Comparison of ENCODE assay signal across 22 mouse cellular contexts in the genomic region with DNA sequence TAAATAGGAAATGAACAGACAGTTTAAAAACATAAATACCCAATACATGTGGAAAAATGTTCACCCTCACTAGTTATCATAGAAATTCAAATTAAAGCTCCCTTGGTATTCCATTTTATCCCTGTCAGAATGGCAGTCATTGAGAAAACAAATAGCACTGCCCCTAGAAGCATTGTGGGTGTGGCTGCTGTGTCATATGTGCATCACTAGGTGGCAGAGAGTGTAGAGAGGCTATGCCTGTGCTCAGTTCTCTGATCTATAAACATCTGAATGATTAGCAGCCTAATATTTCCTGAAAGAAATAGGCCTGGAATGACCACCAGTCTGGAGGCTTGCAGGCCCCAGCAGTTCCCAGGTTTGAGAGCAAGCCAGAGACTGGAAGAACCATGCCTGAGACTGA.
A peak's percentile ranks its signal among the peaks of the same experiment; 100 is the strongest.
DNase-seq lines count a peak whose midpoint lies in the region; ATAC-seq and TF ChIP-seq lines count a peak whose summit lies in the region.
"Had no signal": no experiment of that assay in that cellular context is flagged by ENCODE, and none has a peak within 500 bp of the region (broad histone marks: within the 10 kb centered on the region; RNA-seq: fewer than 3 reads in every experiment).

No protein-coding gene starts in this region.

- no peaks in the 10 kb centered on the region for H3K9me3 ChIP-seq in midbrain, postnatal 0 days (ENCODE audit: low read length)
- no peaks in the 10 kb centered on the region for H3K9me3 ChIP-seq in midbrain, embryonic 16.5 days (replicated peaks; ENCODE audit: control insufficient read depth, low read length, poor library complexity, severe bottlenecking)
- H3K9me3 ChIP-seq: embryonic facial prominence, embryonic 12.5 days; hindbrain, embryonic 15.5 days; limb, embryonic 12.5 days; midbrain, embryonic 12.5 days; neural tube, embryonic 15.5 days had no signal

- H3K4me1 ChIP-seq in kidney, adult 2 months (ENCODE audit: control insufficient read depth, insufficient read depth, low read length) = peaks cover 11% of the 10 kb centered on the region; the same call in 1 of the 2 replicates
- no peaks in the 10 kb centered on the region; the same call in 1 of the 2 replicates for H3K4me1 ChIP-seq in midbrain, postnatal 0 days (ENCODE audit: insufficient read depth, low read length)
- H3K4me1 ChIP-seq in midbrain, embryonic 16.5 days (ENCODE audit: control insufficient read depth, insufficient read depth, low read length) = no peaks in the 10 kb centered on the region; the same call in 1 of the 2 replicates
- H3K4me1 ChIP-seq: hindbrain, embryonic 15.5 days; midbrain, embryonic 12.5 days had no signal

- TF ChIP-seq POLR2A in kidney, adult 2 months (IDR thresholded peaks at IDR 0.05; ENCODE audit: low read depth, low read length) = no peak

- H3K4me3 ChIP-seq in kidney, adult 2 months (ENCODE audit: insufficient read depth, low read depth, low read length) = no peak overlapping the region
- no peak overlapping the region for H3K4me3 ChIP-seq in midbrain, postnatal 0 days (ENCODE audit: low read depth, low read length)
- no peak overlapping the region for H3K4me3 ChIP-seq in midbrain, embryonic 16.5 days (ENCODE audit: low read depth, low read length)
- H3K4me3 ChIP-seq: embryonic facial prominence, embryonic 12.5 days; hindbrain, embryonic 15.5 days; limb, embryonic 12.5 days; midbrain, embryonic 12.5 days; myocyte; neural tube, embryonic 15.5 days had no signal

- no peak for DNase-seq in kidney, adult 2 months
- no peak for DNase-seq in kidney, postnatal 4 days
- no peak for DNase-seq in midbrain, postnatal 0 days (ENCODE audit: low spot score)
- peak; percentile 11 for DNase-seq in ZHBTc4 (ENCODE audit: low read depth, low spot score)
- peak; percentile 23 for DNase-seq in splenic B cell, adult 2 months (ENCODE audit: low read depth, low spot score)
- no peak for DNase-seq in cerebellum, adult 11-12 months
- DNase-seq: adrenal gland, postnatal 25 days; cerebellum, adult 2 months; heart, postnatal 10 days; kidney, adult 9 months; right cerebral cortex, postnatal 25 days had no signal

- H3K4me2 ChIP-seq in midbrain, postnatal 0 days (ENCODE audit: low read depth, low read length, poor library complexity, severe bottlenecking) = no peak overlapping the region
- H3K4me2 ChIP-seq in midbrain, embryonic 16.5 days (ENCODE audit: low read length) = no peak overlapping the region
- H3K4me2 ChIP-seq: embryonic facial prominence, embryonic 12.5 days; hindbrain, embryonic 15.5 days; limb, embryonic 12.5 days; midbrain, embryonic 12.5 days; neural tube, embryonic 15.5 days had no signal

- no peaks in the 10 kb centered on the region for H3K36me3 ChIP-seq in kidney, adult 2 months (ENCODE audit: control insufficient read depth, insufficient read depth, low read length)
- H3K36me3 ChIP-seq in midbrain, postnatal 0 days (ENCODE audit: insufficient read depth, low read length) = no peaks in the 10 kb centered on the region
- no peaks in the 10 kb centered on the region for H3K36me3 ChIP-seq in midbrain, embryonic 16.5 days (ENCODE audit: control insufficient read depth, insufficient read depth, low read length)
- H3K36me3 ChIP-seq in splenic B cell, adult 2 months (ENCODE audit: control insufficient read depth, insufficient read depth, low read length, poor library complexity, severe bottlenecking) = no peaks in the 10 kb centered on the region
- H3K36me3 ChIP-seq: embryonic facial prominence, embryonic 12.5 days; hindbrain, embryonic 15.5 days; limb, embryonic 12.5 days; midbrain, embryonic 12.5 days; neural tube, embryonic 15.5 days had no signal

- H3K27ac ChIP-seq in kidney, adult 2 months (ENCODE audit: insufficient read depth, low read depth, low read length) = no peak overlapping the region
- H3K27ac ChIP-seq in midbrain, postnatal 0 days (ENCODE audit: low read depth, low read length) = no peak overlapping the region
- H3K27ac ChIP-seq in midbrain, embryonic 16.5 days (ENCODE audit: low read length) = no peak overlapping the region
- H3K27ac ChIP-seq: embryonic facial prominence, embryonic 12.5 days; hindbrain, embryonic 15.5 days; limb, embryonic 12.5 days; liver, embryonic 14.5 days; macrophage; midbrain, embryonic 12.5 days; neural tube, embryonic 15.5 days had no signal

- no peak overlapping the region for H3K9ac ChIP-seq in midbrain, postnatal 0 days (replicated peaks; ENCODE audit: low read length, poor library complexity, severe bottlenecking)
- H3K9ac ChIP-seq in midbrain, embryonic 16.5 days (ENCODE audit: low read depth, low read length) = no peak overlapping the region
- H3K9ac ChIP-seq: embryonic facial prominence, embryonic 12.5 days; hindbrain, embryonic 15.5 days; limb, embryonic 12.5 days; liver, embryonic 14.5 days; midbrain, embryonic 12.5 days; neural tube, embryonic 15.5 days had no signal

- no peak for ATAC-seq in midbrain, postnatal 0 days (ENCODE audit: low FRiP score)
- ATAC-seq in midbrain, embryonic 16.5 days = no peak
- ATAC-seq: activated CD4-positive, CD25-positive, alpha-beta regulatory T cell, adult 4 months; forebrain, embryonic 16.5 days had no signal

- peak; percentile 18; the same call in 1 of the 2 replicates for TF ChIP-seq CTCF in kidney, adult 2 months (conservative IDR thresholded peaks at IDR 0.05; ENCODE audit: insufficient read depth, insufficient read length, low read depth, low read length)
- peak; percentile 29 for TF ChIP-seq CTCF in midbrain, postnatal 0 days (IDR thresholded peaks at IDR 0.05)

- H3K27me3 ChIP-seq in kidney, adult 2 months (replicated peaks; ENCODE audit: control insufficient read depth, insufficient read depth, low read length) = no peaks in the 10 kb centered on the region
- no peaks in the 10 kb centered on the region for H3K27me3 ChIP-seq in midbrain, postnatal 0 days (ENCODE audit: insufficient read depth, low read length)
- no peaks in the 10 kb centered on the region for H3K27me3 ChIP-seq in midbrain, embryonic 16.5 days (ENCODE audit: control insufficient read depth, insufficient read depth, low read depth, low read length)
- H3K27me3 ChIP-seq in splenic B cell, adult 2 months (ENCODE audit: control insufficient read depth, insufficient read depth, low read length, poor library complexity, severe bottlenecking) = no peaks in the 10 kb centered on the region
- H3K27me3 ChIP-seq: embryonic facial prominence, embryonic 12.5 days; hindbrain, embryonic 15.5 days; limb, embryonic 12.5 days; midbrain, embryonic 12.5 days; neural tube, embryonic 15.5 days had no signal

Comparison
In these comparisons a context has a peak if more than half of its experiments do, and no peak if none do; other contexts are left out.
1. DNase-seq: peak in ZHBTc4 (single experiment) and splenic B cell, adult 2 months (single experiment); none in kidney, adult 2 months (single experiment), kidney, postnatal 4 days (0 of 2), midbrain, postnatal 0 days (single experiment) and cerebellum, adult 11-12 months (single experiment).